Mouse (Mus musculus): Measurements from ENCODE around the gene 1700017D01Rik. TPM values are rescaled to one million over a fixed set of nuclear protein-coding genes. Genes with fewer than 3 reads are reported as not detected.

Gene 1700017D01Rik
- total and polyA plus RNA-seq, 2 experiments from 2014 or later: not detected

GRCm38 (mm10) chr19:11049426-11049825 is 81.2 kb downstream of the 1700017D01Rik start:
- TF ChIP-seq CTCF (IDR thresholded peaks at IDR 0.05; ENCODE audit: low read depth): no peak
- Histone ChIP-seq H3K4me3 (ENCODE audit: low read length) (no peak overlapping the region), H3K27ac (no peak overlapping the region), H3K9ac (replicated peaks; ENCODE audit: low read length) (no peak overlapping the region), H3K4me1 (ENCODE audit: insufficient read depth, low read length) (no peaks in the 10 kb centered on the region), H3K36me3 (ENCODE audit: insufficient read depth, low read length) (no peaks in the 10 kb centered on the region), H3K4me2 (ENCODE audit: low read depth, low read length) (no peak overlapping the region), H3K27me3 (ENCODE audit: insufficient read depth, low read length) (no peaks in the 10 kb centered on the region), H3K9me3 (ENCODE audit: low read length) (no peaks in the 10 kb centered on the region)
- ATAC-seq (no peak), DNase-seq (ENCODE audit: low spot score) (no peak)

GRCm38 (mm10) chr19:11048503-11048902 is 82.2 kb downstream of the 1700017D01Rik start:
- Histone ChIP-seq H3K36me3 (ENCODE audit: insufficient read depth, low read length) (no peaks in the 10 kb centered on the region), H3K4me1 (ENCODE audit: insufficient read depth, low read length) (no peaks in the 10 kb centered on the region), H3K9ac (replicated peaks; ENCODE audit: low read length) (no peak overlapping the region), H3K4me3 (ENCODE audit: low read length) (no peak overlapping the region), H3K4me2 (ENCODE audit: low read depth, low read length) (no peak overlapping the region), H3K27ac (no peak overlapping the region), H3K27me3 (ENCODE audit: insufficient read depth, low read length) (no peaks in the 10 kb centered on the region), H3K9me3 (ENCODE audit: low read length) (no peaks in the 10 kb centered on the region)
- no peak for TF ChIP-seq CTCF (IDR thresholded peaks at IDR 0.05; ENCODE audit: low read depth)
- ATAC-seq (no peak), DNase-seq (ENCODE audit: low spot score) (no peak)
- WGBS: 75% methylated on average over 1 of the region's 1 CpGs

DNA sequence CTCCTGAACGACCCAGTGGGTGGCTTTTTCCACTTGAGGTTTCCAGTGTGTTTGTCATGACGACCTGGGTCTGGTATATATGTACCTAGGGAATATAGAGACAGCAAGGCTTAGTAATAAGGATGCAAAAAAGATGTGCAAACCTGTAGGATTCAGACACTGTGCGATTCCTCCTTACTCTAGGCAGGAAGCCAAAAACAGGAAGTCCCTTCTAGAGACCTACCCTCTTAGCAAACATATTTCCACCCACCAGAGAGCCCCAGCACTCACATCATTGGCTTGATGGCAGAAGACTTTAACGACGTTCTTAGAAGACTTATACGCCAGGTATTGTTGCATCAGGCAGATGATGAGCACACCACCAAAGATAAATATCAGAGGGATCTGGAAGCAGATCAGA is 82.7 kb downstream of the 1700017D01Rik start:
- Histone ChIP-seq H3K36me3 (ENCODE audit: insufficient read depth, low read length) (no peaks in the 10 kb centered on the region), H3K4me1 (ENCODE audit: insufficient read depth, low read length) (no peaks in the 10 kb centered on the region), H3K27me3 (ENCODE audit: insufficient read depth, low read length) (no peaks in the 10 kb centered on the region), H3K9me3 (ENCODE audit: low read length) (no peaks in the 10 kb centered on the region), H3K27ac (no peak overlapping the region), H3K4me3 (ENCODE audit: low read length) (no peak overlapping the region), H3K9ac (replicated peaks; ENCODE audit: low read length) (no peak overlapping the region), H3K4me2 (ENCODE audit: low read depth, low read length) (no peak overlapping the region)
- DNase-seq (ENCODE audit: low spot score) (no peak), ATAC-seq (no peak)
- 81% methylated on average over 6 of the region's 6 CpGs for WGBS
- TF ChIP-seq CTCF (IDR thresholded peaks at IDR 0.05; ENCODE audit: low read depth): no peak

Other genes starting within 250 kb of the 1700017D01Rik start
- 25.3 and 27.9 TPM in 2 replicates for gene Tmem109, start 248.9 kb downstream of the 1700017D01Rik start, total RNA-seq (2014; rRNA removed)
- 35.1 and 37.4 TPM in 2 replicates for gene Tmem109, start 248.9 kb downstream of the 1700017D01Rik start, polyA plus RNA-seq (2015; fragmentation: Nextera tagmentation; extraction: Ambion mirVana)
- gene Prpf19, start 235.6 kb downstream of the 1700017D01Rik start, total RNA-seq (2014; rRNA removed): 351 and 368 TPM in 2 replicates
- gene Prpf19, start 235.6 kb downstream of the 1700017D01Rik start, polyA plus RNA-seq (2015; fragmentation: Nextera tagmentation; extraction: Ambion mirVana): 37.5 and 40.3 TPM in 2 replicates
- gene Zp1, start 210.2 kb downstream of the 1700017D01Rik start, total RNA-seq (2014; rRNA removed): 1.2 TPM in 1 of 2 replicates, not detected in the other
- 0.50 and 0.60 TPM in 2 replicates for gene Zp1, start 210.2 kb downstream of the 1700017D01Rik start, polyA plus RNA-seq (2015; fragmentation: Nextera tagmentation; extraction: Ambion mirVana)
- gene Ptgdr2, start 193.7 kb downstream of the 1700017D01Rik start, total RNA-seq (2014; rRNA removed): 0.47 and 1.1 TPM in 2 replicates
- 0.11 and 0.16 TPM in 2 replicates for gene Ptgdr2, start 193.7 kb downstream of the 1700017D01Rik start, polyA plus RNA-seq (2015; fragmentation: Nextera tagmentation; extraction: Ambion mirVana)
- 5.3 and 5.4 TPM in 2 replicates for gene Ccdc86, start 181.6 kb downstream of the 1700017D01Rik start, total RNA-seq (2014; rRNA removed)
- 14.2 and 15.1 TPM in 2 replicates for gene Ccdc86, start 181.6 kb downstream of the 1700017D01Rik start, polyA plus RNA-seq (2015; fragmentation: Nextera tagmentation; extraction: Ambion mirVana)
- not detected in 2 replicates for gene Ms4a10, start 156.2 kb downstream of the 1700017D01Rik start, total RNA-seq (2014; rRNA removed)
- gene Ms4a10, start 156.2 kb downstream of the 1700017D01Rik start, polyA plus RNA-seq (2015; fragmentation: Nextera tagmentation; extraction: Ambion mirVana): not detected in 2 replicates
- not detected in 2 replicates for gene Ms4a15, start 137.6 kb downstream of the 1700017D01Rik start, total RNA-seq (2014; rRNA removed)
- not detected in 2 replicates for gene Ms4a15, start 137.6 kb downstream of the 1700017D01Rik start, polyA plus RNA-seq (2015; fragmentation: Nextera tagmentation; extraction: Ambion mirVana)
- not detected in 2 replicates for gene Ms4a18, start 112.8 kb downstream of the 1700017D01Rik start, total RNA-seq (2014; rRNA removed)
- gene Ms4a18, start 112.8 kb downstream of the 1700017D01Rik start, polyA plus RNA-seq (2015; fragmentation: Nextera tagmentation; extraction: Ambion mirVana): not detected in 2 replicates
- gene Ms4a8a, start 49.8 kb downstream of the 1700017D01Rik start, total RNA-seq (2014; rRNA removed): not detected in 2 replicates
- not detected in 2 replicates for gene Ms4a8a, start 49.8 kb downstream of the 1700017D01Rik start, polyA plus RNA-seq (2015; fragmentation: Nextera tagmentation; extraction: Ambion mirVana)
- not detected in 2 replicates for gene 1700025F22Rik, start 34.4 kb upstream of the 1700017D01Rik start, total RNA-seq (2014; rRNA removed)
- not detected in 2 replicates for gene 1700025F22Rik, start 34.4 kb upstream of the 1700017D01Rik start, polyA plus RNA-seq (2015; fragmentation: Nextera tagmentation; extraction: Ambion mirVana)
- not detected in 2 replicates for gene Ms4a13, start 65.9 kb upstream of the 1700017D01Rik start, total RNA-seq (2014; rRNA removed)
- not detected in 2 replicates for gene Ms4a13, start 65.9 kb upstream of the 1700017D01Rik start, polyA plus RNA-seq (2015; fragmentation: Nextera tagmentation; extraction: Ambion mirVana)
- gene Ms4a12, start 101.6 kb upstream of the 1700017D01Rik start, total RNA-seq (2014; rRNA removed): not detected in 2 replicates
- gene Ms4a12, start 101.6 kb upstream of the 1700017D01Rik start, polyA plus RNA-seq (2015; fragmentation: Nextera tagmentation; extraction: Ambion mirVana): not detected in 2 replicates
- gene Ms4a1, start 135.4 kb upstream of the 1700017D01Rik start, total RNA-seq (2014; rRNA removed): not detected in 2 replicates
- gene Ms4a1, start 135.4 kb upstream of the 1700017D01Rik start, polyA plus RNA-seq (2015; fragmentation: Nextera tagmentation; extraction: Ambion mirVana): not detected in 2 replicates
- gene Ms4a5, start 153.0 kb upstream of the 1700017D01Rik start, total RNA-seq (2014; rRNA removed): not detected in 2 replicates
- not detected in 2 replicates for gene Ms4a5, start 153.0 kb upstream of the 1700017D01Rik start, polyA plus RNA-seq (2015; fragmentation: Nextera tagmentation; extraction: Ambion mirVana)
- not detected in 2 replicates for gene Ms4a14, start 183.6 kb upstream of the 1700017D01Rik start, total RNA-seq (2014; rRNA removed)
- gene Ms4a14, start 183.6 kb upstream of the 1700017D01Rik start, polyA plus RNA-seq (2015; fragmentation: Nextera tagmentation; extraction: Ambion mirVana): not detected in 2 replicates
- gene Ms4a7, start 205.3 kb upstream of the 1700017D01Rik start, total RNA-seq (2014; rRNA removed): 0.10 and 0.22 TPM in 2 replicates
- 2.3 and 3.9 TPM in 2 replicates for gene Ms4a7, start 205.3 kb upstream of the 1700017D01Rik start, polyA plus RNA-seq (2015; fragmentation: Nextera tagmentation; extraction: Ambion mirVana)
- gene Ms4a4a, start 244.6 kb upstream of the 1700017D01Rik start, total RNA-seq (2014; rRNA removed): 1.5 and 2.3 TPM in 2 replicates
- gene Ms4a4a, start 244.6 kb upstream of the 1700017D01Rik start, polyA plus RNA-seq (2015; fragmentation: Nextera tagmentation; extraction: Ambion mirVana): 2.1 and 2.6 TPM in 2 replicates